Mouse (Mus musculus): ENCODE data around the gene Faim. TPM values are rescaled to one million over a fixed set of nuclear protein-coding genes. Genes with fewer than 3 reads are reported as not detected.

Faim gene
- polyA plus RNA-seq, 1 experiment from 2014 or later: 87.3 TPM

GRCm38 (mm10) chr9:98965084-98965483, 21.1 kb upstream of the Faim start:
- no peak overlapping the region for H3K27ac ChIP-seq (ENCODE audit: low read depth, low read length)
- H3K4me1 ChIP-seq (ENCODE audit: control insufficient read depth, insufficient read depth, low read length): peaks cover 5% of the 10 kb centered on the region
- ATAC-seq (ENCODE audit: low FRiP score) (peak; percentile 70), DNase-seq (ENCODE audit: low spot score, missing footprints) (peak; percentile 95)
- WGBS: under 1% methylated on average over 18 of the region's 18 CpGs
- H3K9ac ChIP-seq (ENCODE audit: low read length): no peak overlapping the region
- H3K4me2 ChIP-seq: peak overlapping the region; percentile 17; the same call in 1 of the 2 replicates
- no peaks in the 10 kb centered on the region for H3K9me3 ChIP-seq (ENCODE audit: control insufficient read depth, low read length)
- no peak overlapping the region for H3K4me3 ChIP-seq (ENCODE audit: low read depth, low read length)
- H3K27me3 ChIP-seq (ENCODE audit: control insufficient read depth, insufficient read depth, low read length): peaks cover 71% of the 10 kb centered on the region
- H3K36me3 ChIP-seq (ENCODE audit: control insufficient read depth, insufficient read depth, low read length): no peaks in the 10 kb centered on the region

DNA sequence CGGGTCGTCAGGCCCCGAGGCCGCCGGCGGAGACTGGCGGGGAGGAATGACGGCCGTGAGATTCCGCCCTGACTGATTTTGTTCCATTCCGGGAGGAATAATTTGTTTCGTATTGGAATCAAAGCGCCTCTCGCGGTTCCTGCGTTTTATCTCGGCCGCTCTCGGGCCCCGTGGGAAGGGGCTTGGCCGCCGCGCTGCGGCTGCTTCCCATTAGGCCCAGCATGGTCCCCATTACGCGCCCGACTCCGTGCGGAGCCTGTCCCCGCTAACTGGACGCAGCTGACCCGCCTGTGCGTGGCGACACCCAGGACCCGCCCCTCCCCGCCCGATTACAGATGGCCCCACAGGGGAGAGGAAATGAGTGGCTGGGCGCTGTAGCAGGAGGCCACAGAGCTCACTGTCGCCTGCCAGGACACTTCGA, 13.1 kb upstream of the Faim start:
- H3K9ac ChIP-seq (ENCODE audit: low read length): 0 out of 2 replicates have a peak overlapping the region, but pooled peaks have one; percentile 12
- no peaks in the 10 kb centered on the region for H3K36me3 ChIP-seq (ENCODE audit: control insufficient read depth, insufficient read depth, low read length)
- peaks cover 4% of the 10 kb centered on the region; the same call in 1 of the 2 replicates for H3K9me3 ChIP-seq (ENCODE audit: control insufficient read depth, low read length)
- DNase-seq (ENCODE audit: low spot score, missing footprints) (peak; percentile 95), ATAC-seq (ENCODE audit: low FRiP score) (0 out of 2 replicates have a peak, but pooled peaks have one; percentile 38)
- H3K4me3 ChIP-seq (ENCODE audit: low read depth, low read length): peak overlapping the region; percentile 22
- H3K4me2 ChIP-seq: peak overlapping the region; percentile 45
- peaks cover 59% of the 10 kb centered on the region for H3K27me3 ChIP-seq (ENCODE audit: control insufficient read depth, insufficient read depth, low read length)
- H3K27ac ChIP-seq (ENCODE audit: low read depth, low read length): no peak overlapping the region
- WGBS: under 1% methylated on average over 40 of the region's 40 CpGs
- peaks cover 7% of the 10 kb centered on the region for H3K4me1 ChIP-seq (ENCODE audit: control insufficient read depth, insufficient read depth, low read length)

- WGBS: 5% methylated on average over 7 of the region's 7 CpGs
- peak overlapping the region; percentile 22 for H3K4me3 ChIP-seq (ENCODE audit: low read depth, low read length)
- peak; percentile 94 for DNase-seq (ENCODE audit: low spot score, missing footprints)
Measured at GRCm38 (mm10) chr9:98973561-98973960, 12.6 kb upstream of the Faim start.

GRCm38 (mm10) chr9:98974898-98975297, 11.3 kb upstream of the Faim start:
- H3K36me3 ChIP-seq (ENCODE audit: control insufficient read depth, insufficient read depth, low read length): no peaks in the 10 kb centered on the region
- H3K4me2 ChIP-seq: no peak overlapping the region
- H3K4me1 ChIP-seq (ENCODE audit: control insufficient read depth, insufficient read depth, low read length): peaks cover 7% of the 10 kb centered on the region
- ATAC-seq (ENCODE audit: low FRiP score): no peak
- H3K4me3 ChIP-seq (ENCODE audit: low read depth, low read length): no peak overlapping the region
- H3K9ac ChIP-seq (ENCODE audit: low read length): no peak overlapping the region
- DNase-seq (ENCODE audit: low spot score, missing footprints): no peak
- no peak overlapping the region for H3K27ac ChIP-seq (ENCODE audit: low read depth, low read length)
- 36% methylated on average over 2 of the region's 2 CpGs for WGBS
- H3K9me3 ChIP-seq (ENCODE audit: control insufficient read depth, low read length): peaks cover 4% of the 10 kb centered on the region; the same call in 1 of the 2 replicates
- peaks cover 56% of the 10 kb centered on the region for H3K27me3 ChIP-seq (ENCODE audit: control insufficient read depth, insufficient read depth, low read length)

More at GRCm38 (mm10) chr9:98973561-98973960, 12.6 kb upstream of the Faim start:
- H3K27me3 ChIP-seq (ENCODE audit: control insufficient read depth, insufficient read depth, low read length): peaks cover 59% of the 10 kb centered on the region
- H3K36me3 ChIP-seq (ENCODE audit: control insufficient read depth, insufficient read depth, low read length): no peaks in the 10 kb centered on the region
- H3K9me3 ChIP-seq (ENCODE audit: control insufficient read depth, low read length): peaks cover 4% of the 10 kb centered on the region; the same call in 1 of the 2 replicates
- peak overlapping the region; percentile 45 for H3K4me2 ChIP-seq
- no peak overlapping the region for H3K9ac ChIP-seq (ENCODE audit: low read length)
- peaks cover 7% of the 10 kb centered on the region for H3K4me1 ChIP-seq (ENCODE audit: control insufficient read depth, insufficient read depth, low read length)
- ATAC-seq (ENCODE audit: low FRiP score): no peak
- H3K27ac ChIP-seq (ENCODE audit: low read depth, low read length): no peak overlapping the region

- Histone ChIP-seq H3K9ac (ENCODE audit: low read length) (no peak overlapping the region), H3K9me3 (ENCODE audit: control insufficient read depth, low read length) (no peaks in the 10 kb centered on the region), H3K4me1 (ENCODE audit: control insufficient read depth, insufficient read depth, low read length) (peaks cover 7% of the 10 kb centered on the region), H3K27ac (ENCODE audit: low read depth, low read length) (no peak overlapping the region), H3K27me3 (ENCODE audit: control insufficient read depth, insufficient read depth, low read length) (peaks cover 45% of the 10 kb centered on the region), H3K4me3 (ENCODE audit: low read depth, low read length) (no peak overlapping the region), H3K36me3 (ENCODE audit: control insufficient read depth, insufficient read depth, low read length) (no peaks in the 10 kb centered on the region), H3K4me2 (no peak overlapping the region)
- DNase-seq (ENCODE audit: low spot score, missing footprints): peak; percentile 47
- no peak for ATAC-seq (ENCODE audit: low FRiP score)
- 79% methylated on average over 1 of the region's 1 CpGs for WGBS
Measured at GRCm38 (mm10) chr9:98976081-98976480, 10.1 kb upstream of the Faim start.

GRCm38 (mm10) chr9:98976520-98976919, 9.7 kb upstream of the Faim start:
- H3K27ac ChIP-seq (ENCODE audit: low read depth, low read length): no peak overlapping the region
- peaks cover 44% of the 10 kb centered on the region for H3K27me3 ChIP-seq (ENCODE audit: control insufficient read depth, insufficient read depth, low read length)
- H3K36me3 ChIP-seq (ENCODE audit: control insufficient read depth, insufficient read depth, low read length): no peaks in the 10 kb centered on the region
- H3K9me3 ChIP-seq (ENCODE audit: control insufficient read depth, low read length): no peaks in the 10 kb centered on the region
- WGBS: 46% methylated on average over 5 of the region's 5 CpGs
- no peak overlapping the region for H3K9ac ChIP-seq (ENCODE audit: low read length)
- no peak for ATAC-seq (ENCODE audit: low FRiP score)
- H3K4me3 ChIP-seq (ENCODE audit: low read depth, low read length): no peak overlapping the region
- H3K4me1 ChIP-seq (ENCODE audit: control insufficient read depth, insufficient read depth, low read length): peaks cover 7% of the 10 kb centered on the region
- H3K4me2 ChIP-seq: no peak overlapping the region
- DNase-seq (ENCODE audit: low spot score, missing footprints): peak; percentile 75

- H3K4me3 ChIP-seq (ENCODE audit: low read depth, low read length): peak overlapping the region; percentile 21
- peaks cover 16% of the 10 kb centered on the region for H3K27me3 ChIP-seq (ENCODE audit: control insufficient read depth, insufficient read depth, low read length)
- no peaks in the 10 kb centered on the region for H3K36me3 ChIP-seq (ENCODE audit: control insufficient read depth, insufficient read depth, low read length)
- H3K9ac ChIP-seq (ENCODE audit: low read length): 0 out of 2 replicates have a peak overlapping the region, but pooled peaks have one; percentile 6
- WGBS: 4% methylated on average over 29 of the region's 29 CpGs
- peak; percentile 87 for ATAC-seq (ENCODE audit: low FRiP score)
- H3K4me2 ChIP-seq: peak overlapping the region; percentile 41
- H3K9me3 ChIP-seq (ENCODE audit: control insufficient read depth, low read length): no peaks in the 10 kb centered on the region
- H3K27ac ChIP-seq (ENCODE audit: low read depth, low read length): no peak overlapping the region
- no peaks in the 10 kb centered on the region for H3K4me1 ChIP-seq (ENCODE audit: control insufficient read depth, insufficient read depth, low read length)
- DNase-seq (ENCODE audit: low spot score, missing footprints): peak; percentile 98
Measured at GRCm38 (mm10) chr9:98979431-98980416, 6.4 kb upstream of the Faim start.

DNA sequence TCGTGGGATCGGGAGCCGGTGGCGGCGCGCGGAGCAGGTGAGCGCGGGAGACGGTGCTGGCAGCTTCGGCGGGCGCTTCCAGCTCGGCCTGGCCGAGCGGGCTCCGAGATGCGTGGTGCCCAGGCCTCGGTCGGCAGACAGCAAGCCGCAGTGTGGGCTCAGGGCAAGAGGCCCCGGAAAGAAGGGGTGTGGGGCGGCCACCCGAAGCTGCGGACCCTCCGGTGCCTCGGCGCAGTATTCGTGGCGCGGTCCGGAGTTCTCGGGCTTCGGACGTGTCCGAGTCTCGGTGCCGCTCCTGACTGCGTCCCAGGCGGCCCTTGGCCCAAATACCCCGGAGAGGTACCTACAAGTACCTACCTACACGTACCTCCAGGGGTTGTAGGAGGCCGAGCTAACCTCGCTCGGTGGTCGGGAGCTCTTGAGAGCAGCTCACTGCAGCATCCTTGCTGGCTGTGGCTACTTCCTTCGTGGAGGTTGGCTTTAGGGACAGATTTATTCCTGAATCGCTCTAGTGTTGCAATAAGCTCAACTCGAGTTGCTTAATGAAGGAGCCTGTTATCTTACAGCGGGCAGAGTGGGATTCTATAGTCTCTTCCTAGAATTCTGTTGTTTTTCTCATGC, 413 bp downstream of the Faim start:
- peak; percentile 55; the same call in 1 of the 2 replicates for ATAC-seq (ENCODE audit: low FRiP score)
- Histone ChIP-seq H3K9me3 (ENCODE audit: control insufficient read depth, low read length) (no peaks in the 10 kb centered on the region), H3K4me3 (ENCODE audit: low read depth, low read length) (peak overlapping the region; percentile 78), H3K27ac (ENCODE audit: low read depth, low read length) (no peak overlapping the region), H3K36me3 (ENCODE audit: control insufficient read depth, insufficient read depth, low read length) (no peaks in the 10 kb centered on the region), H3K27me3 (ENCODE audit: control insufficient read depth, insufficient read depth, low read length) (peaks cover 2% of the 10 kb centered on the region; the same call in 1 of the 2 replicates), H3K4me2 (peak overlapping the region; percentile 85), H3K9ac (ENCODE audit: low read length) (peak overlapping the region; percentile 75), H3K4me1 (ENCODE audit: control insufficient read depth, insufficient read depth, low read length) (peaks cover 6% of the 10 kb centered on the region)
- under 1% methylated on average over 50 of the region's 50 CpGs for WGBS
- no peak for DNase-seq (ENCODE audit: low spot score, missing footprints)
